Mouse (Mus musculus): ENCODE results near the gene Rpap2. TPM values are rescaled to one million over a fixed set of nuclear protein-coding genes. Genes with fewer than 3 reads are reported as not detected.

Rpap2 gene
- total and polyA plus RNA-seq, 3 experiments = 24.3 to 38.1 (median 28.3) TPM

DNA sequence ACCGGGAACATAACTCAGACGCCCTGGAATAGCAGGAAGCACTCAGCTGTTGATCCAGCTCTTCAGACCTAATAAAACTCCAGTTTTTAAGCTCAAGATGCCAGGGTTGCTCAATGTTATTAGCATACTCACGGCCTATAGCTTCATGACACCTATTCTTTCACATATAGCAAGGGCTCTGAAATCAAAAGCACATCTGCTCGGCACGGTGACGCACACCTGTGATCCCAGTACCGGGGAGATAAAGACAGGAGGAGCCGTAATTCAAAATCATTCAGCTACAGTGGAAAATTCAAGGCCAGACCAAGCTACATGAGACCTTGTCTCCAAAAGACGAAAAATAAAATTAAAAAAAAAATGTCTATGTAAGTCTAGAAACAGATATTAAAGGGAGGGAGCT is 104.5 kb downstream of the Rpap2 start:
- no peak overlapping the region for H3K4me3 ChIP-seq (replicated peaks in 1 of 3; ENCODE audit: low read depth in 2 of 3, low read length in 2 of 3, poor library complexity in 1 of 3)
- peaks cover 12 to 54% of the 10 kb centered on the region in 2 experiments for H3K4me1 ChIP-seq (ENCODE audit: control insufficient read depth in 1 of 2, insufficient read depth in 2 of 2)
- H3K79me2 ChIP-seq (replicated peaks; ENCODE audit: control insufficient read depth, extremely low read depth, insufficient read depth, poor library complexity, severe bottlenecking) = no peaks in the 10 kb centered on the region
- no peaks in the 10 kb centered on the region for H3K36me3 ChIP-seq (replicated peaks in 1 of 2; ENCODE audit: control insufficient read depth in 1 of 2, insufficient read depth in 1 of 2, low read length in 1 of 2)
- no peak for DNase-seq (ENCODE audit: extremely low read depth)
- dilution Hi-C loops (cut with MboI; ENCODE audit: extremely low pct_ligation_motif_present, extremely low pct_unique_long_range_greater_than_20kb, low sequenced_read_pairs) (no loop called here), in situ Hi-C loops (cut with MboI; ENCODE audit: low pct_ligation_motif_present, low pct_unique_long_range_greater_than_20kb, low sequenced_read_pairs) (no loop called here)
- no peak overlapping the region for H3K9ac ChIP-seq (ENCODE audit: insufficient read depth, low read depth)
- H3K4me2 ChIP-seq (ENCODE audit: insufficient read depth, low read depth, poor library complexity, severe bottlenecking) = no peak overlapping the region
- H3K27me3 ChIP-seq (replicated peaks) = no peaks in the 10 kb centered on the region
- H3K27ac ChIP-seq (ENCODE audit: insufficient read depth, low read depth) = no peak overlapping the region
- TF ChIP-seq MAFK (IDR thresholded peaks at IDR 0.05; ENCODE audit: insufficient replicate concordance, low read length) = no peak
- no peak for TF ChIP-seq MXI1 (IDR thresholded peaks at IDR 0.05; ENCODE audit: low read depth, low read length)
- TF ChIP-seq POLR2A (IDR thresholded peaks at IDR 0.05; ENCODE audit: low read depth, low read length) = no peak
- no peak for TF ChIP-seq EP300 (IDR thresholded peaks at IDR 0.05; ENCODE audit: low read length)
- TF ChIP-seq NRF1 (IDR thresholded peaks at IDR 0.05; ENCODE audit: low read depth, low read length) = no peak
- no peak for TF ChIP-seq JUND (conservative IDR thresholded peaks at IDR 0.05; ENCODE audit: low read depth, low read length)
- no peak for TF ChIP-seq IRF4 (IDR thresholded peaks at IDR 0.05; ENCODE audit: low read depth, low read length)
- TF ChIP-seq SIN3A (IDR thresholded peaks at IDR 0.05; ENCODE audit: low read length) = no peak
- TF ChIP-seq POLR2AphosphoS2 (IDR thresholded peaks at IDR 0.05; ENCODE audit: low read depth, low read length) = no peak
- TF ChIP-seq MAX (IDR thresholded peaks at IDR 0.05; ENCODE audit: low read length) = no peak
- TF ChIP-seq ZMIZ1 (IDR thresholded peaks at IDR 0.05; ENCODE audit: low read depth, low read length) = no peak
- TF ChIP-seq JUN (IDR thresholded peaks at IDR 0.05; ENCODE audit: insufficient read depth, low read depth, low read length) = no peak
- no peak for TF ChIP-seq HCFC1 (IDR thresholded peaks at IDR 0.05; ENCODE audit: low read depth, low read length)
- no peak for TF ChIP-seq USF2 (conservative IDR thresholded peaks at IDR 0.05; ENCODE audit: low read depth, low read length)
- no peak for TF ChIP-seq CHD1 (IDR thresholded peaks at IDR 0.05; ENCODE audit: low read depth, low read length)
- TF ChIP-seq MAZ (IDR thresholded peaks at IDR 0.05; ENCODE audit: low read depth, low read length) = no peak
- no peak for TF ChIP-seq GABPA (IDR thresholded peaks at IDR 0.05; ENCODE audit: insufficient replicate concordance, low read depth, low read length)
- no peaks in the 10 kb centered on the region for H3K9me3 ChIP-seq (replicated peaks; ENCODE audit: low read length)

DNA sequence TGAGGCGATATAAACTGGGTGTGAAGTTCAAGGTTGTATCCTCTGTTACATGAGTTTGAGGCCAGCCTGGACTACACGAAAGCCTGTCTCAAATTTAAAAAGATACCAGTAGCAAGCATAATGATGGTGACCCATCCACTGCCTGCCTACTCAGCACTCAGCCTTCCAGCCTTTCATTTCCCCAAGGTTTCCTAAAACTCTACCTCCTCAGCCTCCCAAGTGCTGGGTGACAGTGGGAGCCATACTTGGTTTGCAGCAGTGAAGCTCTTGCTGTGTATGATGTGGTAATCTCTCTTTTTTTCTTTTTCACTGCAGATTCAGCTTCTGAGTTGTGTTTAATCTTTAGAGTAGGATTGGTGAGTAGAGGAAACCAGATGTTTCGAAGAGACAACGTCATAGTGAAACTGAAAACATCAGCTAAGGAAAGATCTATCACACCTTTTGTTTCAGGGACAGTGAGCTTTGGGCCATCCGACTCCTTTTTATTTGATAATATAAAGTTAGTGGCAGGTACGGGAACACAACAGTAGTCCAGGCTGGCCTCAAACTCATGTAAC is 106.1 kb downstream of the Rpap2 start:
- DNase-seq (ENCODE audit: extremely low read depth) = peak; percentile 60
- in situ Hi-C loops (cut with MboI; ENCODE audit: low pct_ligation_motif_present, low pct_unique_long_range_greater_than_20kb, low sequenced_read_pairs) = no loop called here
- Histone ChIP-seq H3K4me2 (ENCODE audit: insufficient read depth, low read depth, poor library complexity, severe bottlenecking) (peak overlapping the region; percentile 85), H3K79me2 (replicated peaks; ENCODE audit: control insufficient read depth, extremely low read depth, insufficient read depth, poor library complexity, severe bottlenecking) (no peaks in the 10 kb centered on the region), H3K4me1 (ENCODE audit: control insufficient read depth in 1 of 2, insufficient read depth in 2 of 2) (peaks cover 14 to 62% of the 10 kb centered on the region in 2 experiments), H3K36me3 (replicated peaks in 1 of 2; ENCODE audit: control insufficient read depth in 1 of 2, insufficient read depth in 1 of 2, low read length in 1 of 2) (no peaks in the 10 kb centered on the region), H3K4me3 (replicated peaks in 1 of 3; ENCODE audit: low read depth in 2 of 3, low read length in 2 of 3, poor library complexity in 1 of 3) (no peak overlapping the region), H3K9ac (ENCODE audit: insufficient read depth, low read depth) (no peak overlapping the region), H3K27ac (ENCODE audit: insufficient read depth, low read depth) (no peak overlapping the region), H3K27me3 (replicated peaks) (no peaks in the 10 kb centered on the region), H3K9me3 (replicated peaks; ENCODE audit: low read length) (no peaks in the 10 kb centered on the region)
- dilution Hi-C loops (cut with MboI; ENCODE audit: extremely low pct_ligation_motif_present, extremely low pct_unique_long_range_greater_than_20kb, low sequenced_read_pairs) = no loop called here
- TF ChIP-seq CHD1 (IDR thresholded peaks at IDR 0.05; ENCODE audit: low read depth, low read length) = no peak
- TF ChIP-seq BHLHE40 (IDR thresholded peaks at IDR 0.05; ENCODE audit: low read depth, low read length) = peak; percentile 21; the same call in 1 of the 2 replicates
- 0 out of 2 replicates have a peak, but pooled peaks have one; percentile 6 for TF ChIP-seq MAX (IDR thresholded peaks at IDR 0.05; ENCODE audit: low read length)
- no peak for TF ChIP-seq USF2 (conservative IDR thresholded peaks at IDR 0.05; ENCODE audit: low read depth, low read length)
- no peak for TF ChIP-seq SIN3A (IDR thresholded peaks at IDR 0.05; ENCODE audit: low read length)
- no peak for TF ChIP-seq NELFE (IDR thresholded peaks at IDR 0.05; ENCODE audit: low read depth, low read length)
- no peak for TF ChIP-seq MXI1 (IDR thresholded peaks at IDR 0.05; ENCODE audit: low read depth, low read length)
- TF ChIP-seq MYC (IDR thresholded peaks at IDR 0.05; ENCODE audit: low read depth, low read length) = no peak
- 0 out of 2 replicates have a peak, but pooled peaks have one; percentile 19 for TF ChIP-seq RCOR1 (conservative IDR thresholded peaks at IDR 0.05; ENCODE audit: low read depth, low read length)
- TF ChIP-seq SMC3 (IDR thresholded peaks at IDR 0.05; ENCODE audit: low read depth, low read length) = no peak
- peak; percentile 65; the same call in 1 of the 2 replicates for TF ChIP-seq MAFK (IDR thresholded peaks at IDR 0.05; ENCODE audit: insufficient replicate concordance, low read length)
- no peak for TF ChIP-seq POLR2A (IDR thresholded peaks at IDR 0.05; ENCODE audit: low read depth, low read length)
- no peak for TF ChIP-seq GABPA (IDR thresholded peaks at IDR 0.05; ENCODE audit: insufficient replicate concordance, low read depth, low read length)
- no peak for TF ChIP-seq PAX5 (IDR thresholded peaks at IDR 0.05; ENCODE audit: low read length)
- peak; percentile 80 for TF ChIP-seq ZNF384 (IDR thresholded peaks at IDR 0.05; ENCODE audit: low read depth, low read length)
- TF ChIP-seq USF1 (IDR thresholded peaks at IDR 0.05; ENCODE audit: low read depth, low read length) = no peak
- no peak for TF ChIP-seq KAT2A (IDR thresholded peaks at IDR 0.05; ENCODE audit: insufficient replicate concordance, low read length)
- peak; percentile 93 for TF ChIP-seq IRF4 (IDR thresholded peaks at IDR 0.05; ENCODE audit: low read depth, low read length)
- no peak for TF ChIP-seq RAD21 (IDR thresholded peaks at IDR 0.05; ENCODE audit: low read depth, low read length)
- no peak for TF ChIP-seq TBP (conservative IDR thresholded peaks at IDR 0.05; ENCODE audit: low read depth, low read length)
- no peak for TF ChIP-seq HCFC1 (IDR thresholded peaks at IDR 0.05; ENCODE audit: low read depth, low read length)
- TF ChIP-seq ZKSCAN1 (IDR thresholded peaks at IDR 0.05; ENCODE audit: borderline replicate concordance, low read depth, low read length) = no peak
- peak; percentile 80 for TF ChIP-seq TCF12 (IDR thresholded peaks at IDR 0.05; ENCODE audit: low read depth, low read length)
- peak; percentile 93 for TF ChIP-seq JUND (conservative IDR thresholded peaks at IDR 0.05; ENCODE audit: low read depth, low read length)
- TF ChIP-seq CHD2 (IDR thresholded peaks at IDR 0.05; ENCODE audit: low read length) = no peak
